Mouse (Mus musculus): Measurements from ENCODE around the gene Zer1. TPM values are rescaled to one million over a fixed set of nuclear protein-coding genes. Genes with fewer than 3 reads are reported as not detected.
A peak's percentile ranks its signal among the peaks of the same experiment; 100 is the strongest.
"Not testable (repeated sequence)": the region's sequence is repeated elsewhere in the genome, so short reads cannot be mapped to it uniquely, and the experiment has no call there.

Zer1 gene
- total RNA-seq, 2 experiments from 2014 or later = 110 to 116 TPM

- DNase-seq (ENCODE audit: extremely low spot score in 1 of 2, low spot score in 2 of 2) = peak in 1 of 2 experiments; percentile 47
- intact Hi-C loops (cut with DNase I) = no loop called here
Measured at GRCm38 (mm10) chr2:30062249-30063093, 61.9 kb downstream of the Zer1 start.

- peak in 1 of 2 experiments; percentile 75 for DNase-seq (ENCODE audit: extremely low spot score in 1 of 2, low spot score in 2 of 2)
- intact Hi-C loops (cut with DNase I) = no loop called here
Measured at GRCm38 (mm10) chr2:30061215-30062166, 62.9 kb downstream of the Zer1 start.

GRCm38 (mm10) chr2:30058418-30058817, 66.0 kb downstream of the Zer1 start:
- intact Hi-C loops (cut with DNase I) = no loop called here
- DNase-seq (ENCODE audit: extremely low spot score in 1 of 2, low spot score in 2 of 2) = no peak

DNA sequence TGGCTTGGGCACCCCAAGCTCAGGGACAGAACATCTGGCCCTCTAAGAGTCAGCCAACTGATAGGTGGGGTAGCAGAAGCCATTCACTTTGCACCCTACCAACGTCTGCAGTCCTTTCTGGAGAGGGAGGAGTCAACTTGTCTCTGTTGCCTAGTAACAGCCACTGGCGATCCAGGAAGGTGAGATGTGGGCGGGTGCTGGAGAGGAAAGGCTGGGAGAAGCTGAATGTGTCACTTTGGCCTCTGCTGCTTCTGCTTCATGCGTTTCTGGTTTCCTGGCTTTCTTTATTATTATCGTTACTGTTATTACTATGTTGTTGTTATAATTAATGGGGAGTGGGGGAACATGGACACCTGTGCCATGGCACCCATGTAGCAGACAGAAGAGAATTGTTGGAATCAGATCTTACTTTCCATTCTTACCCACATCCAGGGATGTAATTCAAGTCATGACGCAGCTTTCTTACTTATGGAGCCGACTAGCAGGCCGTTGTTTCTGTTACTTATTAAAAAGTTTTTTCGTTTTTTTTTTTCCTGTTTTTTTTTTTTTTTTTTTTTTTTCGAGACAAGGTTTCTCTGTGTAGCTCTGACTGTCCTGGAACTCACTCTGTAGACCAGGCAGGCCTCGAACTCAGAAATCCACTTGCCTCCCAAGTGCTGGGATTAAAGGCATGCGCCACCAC, 67.0 kb downstream of the Zer1 start, which contains the start of gene Set:
Gene Set (plus strand): TSS at position 156 of the 682 bp plus-strand sequence.
- peak in 1 of 2 experiments; percentile 31 for DNase-seq (ENCODE audit: extremely low spot score in 1 of 2, low spot score in 2 of 2)
- intact Hi-C loops (cut with DNase I) = no loop called here

DNA sequence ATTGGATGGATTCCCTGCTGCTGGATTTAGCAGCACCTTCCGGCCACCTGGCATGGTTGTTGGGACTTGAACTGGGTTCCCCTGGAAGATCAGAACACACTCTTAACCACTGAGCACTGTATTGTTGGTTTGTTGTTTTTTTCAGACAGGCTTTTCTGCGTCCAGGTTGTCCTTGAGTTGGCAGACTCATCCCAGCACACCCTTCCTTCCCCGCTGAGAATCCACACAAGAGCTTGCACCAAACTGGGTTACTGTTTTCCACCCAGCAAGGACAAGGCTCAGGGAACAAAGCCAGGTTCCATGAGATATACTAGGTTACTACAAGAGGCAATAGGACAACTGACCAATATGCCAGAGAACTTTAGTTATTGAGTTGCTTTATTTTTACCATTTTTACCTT, 67.6 kb downstream of the Zer1 start:
- intact Hi-C loops (cut with DNase I) = no loop called here
- no peak for DNase-seq (ENCODE audit: extremely low spot score in 1 of 2, low spot score in 2 of 2)

- intact Hi-C loops (cut with DNase I); DNase-seq (ENCODE audit: extremely low spot score in 1 of 2, low spot score in 2 of 2): not testable (repeated sequence)
Measured at GRCm38 (mm10) chr2:30055310-30055709, 69.1 kb downstream of the Zer1 start.

GRCm38 (mm10) chr2:30051992-30052761, 72.2 kb downstream of the Zer1 start:
- intact Hi-C loops (cut with DNase I) = no loop called here
- no peak for DNase-seq (ENCODE audit: extremely low spot score in 1 of 2, low spot score in 2 of 2)

DNA sequence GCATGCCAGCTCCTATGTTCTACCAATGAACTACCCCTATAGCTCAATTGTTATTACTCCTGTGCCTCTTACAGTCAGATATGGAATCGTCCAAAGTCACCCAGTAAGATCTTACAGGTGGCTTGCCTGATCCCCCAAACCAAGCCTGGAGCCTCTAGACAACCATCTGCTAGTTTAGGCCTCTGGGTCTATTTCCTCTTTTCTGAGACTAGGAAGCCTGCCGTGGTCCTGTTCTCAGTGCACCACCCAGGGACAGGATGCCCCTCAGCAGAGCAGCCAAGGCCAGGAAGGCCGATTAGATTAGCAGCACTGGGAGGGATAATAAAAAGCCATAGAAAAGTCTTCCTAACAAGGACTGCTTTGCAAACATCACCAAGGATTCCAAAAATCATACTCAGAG, 74.6 kb downstream of the Zer1 start:
- no peak for DNase-seq (ENCODE audit: extremely low spot score in 1 of 2, low spot score in 2 of 2)
- intact Hi-C loops (cut with DNase I) = no loop called here

GRCm38 (mm10) chr2:30048699-30049388, 75.5 kb downstream of the Zer1 start, which contains the start of gene Wdr34:
Gene Wdr34, minus strand, starts transcription at chr2:30048881.
- intact Hi-C loops (cut with DNase I) = no loop called here
- DNase-seq (ENCODE audit: extremely low spot score in 1 of 2, low spot score in 2 of 2) = peak; percentile 97 to 98

DNA sequence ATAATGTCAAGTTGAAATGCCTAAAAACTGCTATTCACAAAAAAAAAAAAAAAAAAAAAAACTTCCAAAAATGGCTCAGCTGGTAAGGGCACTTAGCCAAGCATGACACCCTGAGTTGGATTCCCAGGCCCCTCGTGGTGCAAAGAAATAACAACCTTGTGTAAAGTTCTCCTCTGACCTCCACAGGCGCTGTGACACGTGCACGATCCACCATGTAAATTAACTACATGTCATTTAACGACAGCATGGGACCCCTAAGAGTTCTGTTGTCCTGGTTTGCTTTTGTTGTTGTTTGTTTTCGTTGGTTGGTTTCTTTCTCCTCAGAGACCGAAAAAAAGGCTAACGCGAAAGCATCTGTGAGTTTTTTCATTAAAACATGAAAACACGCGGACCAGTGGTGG, 76.3 kb downstream of the Zer1 start:
- intact Hi-C loops (cut with DNase I) = no loop called here
- no peak for DNase-seq (ENCODE audit: extremely low spot score in 1 of 2, low spot score in 2 of 2)

Other genes with a start within 250 kb of the Zer1 start
- gene Odf2, start 235.4 kb downstream of the Zer1 start, total RNA-seq (2021) = 100 to 1,000 TPM; 106 to 118 TPM
- gene Gle1, start 189.2 kb downstream of the Zer1 start, total RNA-seq (2021) = 10 to 100 TPM; 40.8 to 46.6 TPM
- gene Sptan1, start 159.0 kb downstream of the Zer1 start, total RNA-seq (2021) = 1,000 to 10,000 TPM; 1,035 to 1,062 TPM
- 10 to 100 TPM; 50.0 to 52.1 TPM for gene Wdr34, start 75.7 kb downstream of the Zer1 start, total RNA-seq (2021)
- 100 to 1,000 TPM; 219 to 220 TPM for gene Set, start 67.2 kb downstream of the Zer1 start, total RNA-seq (2021)
- 1 to 10 TPM; 1.6 TPM for gene Pkn3, start 46.9 kb downstream of the Zer1 start, total RNA-seq (2021)
- gene Zdhhc12, start 30.9 kb downstream of the Zer1 start, total RNA-seq (2021) = 10 to 100 TPM; 16.8 to 20.8 TPM
- 10 to 100 TPM; 60.4 to 71.5 TPM for gene Tbc1d13, start 9.2 kb upstream of the Zer1 start, total RNA-seq (2021)
- gene Endog, start 46.9 kb upstream of the Zer1 start, total RNA-seq (2021) = 10 to 100 TPM; 18.6 to 23.3 TPM
- 10 to 100 TPM; 37.0 to 40.3 TPM for gene Spout1, start 53.9 kb upstream of the Zer1 start, total RNA-seq (2021)
- gene Kyat1, start 81.3 kb upstream of the Zer1 start, total RNA-seq (2021) = 10 to 100 TPM; 13.1 to 15.8 TPM
- 10 to 100 TPM; 47.8 to 51.9 TPM for gene Lrrc8a, start 113.1 kb upstream of the Zer1 start, total RNA-seq (2021)
- gene Gm28035, start 116.0 kb upstream of the Zer1 start, total RNA-seq (2021) = 1 to 10 TPM; 6.3 to 7.3 TPM
- gene Phyhd1, start 141.6 kb upstream of the Zer1 start, total RNA-seq (2021) = 10 to 100 TPM; 14.2 to 14.6 TPM
- not detected for gene Gm28038, start 156.5 kb upstream of the Zer1 start, total RNA-seq (2021)
- 10 to 100 TPM; 25.8 to 28.8 TPM for gene Dolk, start 161.7 kb upstream of the Zer1 start, total RNA-seq (2021)
- gene Nup188, start 161.8 kb upstream of the Zer1 start, total RNA-seq (2021) = 10 to 100 TPM; 23.7 to 23.9 TPM
- 100 to 1,000 TPM; 219 to 230 TPM for gene Sh3glb2, start 234.8 kb upstream of the Zer1 start, total RNA-seq (2021)
- 100 to 1,000 TPM in 1 of 2 experiments, 10 to 100 TPM in 1; 95.4 to 108 TPM for gene Miga2, start 239.6 kb upstream of the Zer1 start, total RNA-seq (2021)